Mouse (Mus musculus) myocyte (in vitro differentiated cells): ENCODE results near the gene Shq1.

Source experiments
- MAX ChIP-seq: IDR thresholded peaks from one replicate; pipeline ENCODE4 v1.6.1; 2011; ENCODE audit warnings: low read depth, mild to moderate bottlenecking, control low read depth
- POLR2A ChIP-seq: IDR thresholded peaks from one replicate; pipeline ENCODE4 v1.6.1; 2011; ENCODE audit warnings: low read depth, mild to moderate bottlenecking, control low read depth, moderate library complexity; ENCODE audit not compliant: insufficient read length
- POLR2AphosphoS2 ChIP-seq: IDR thresholded peaks from one replicate; pipeline ENCODE4 v1.6.1; 2011; ENCODE audit warnings: low read depth, control low read depth; ENCODE audit not compliant: insufficient read length
- TCF12 ChIP-seq: IDR thresholded peaks from one replicate; pipeline ENCODE4 v1.6.1; 2011; ENCODE audit warnings: mild to moderate bottlenecking, control low read depth; ENCODE audit not compliant: poor library complexity, insufficient read depth, severe bottlenecking
- USF1 ChIP-seq: IDR thresholded peaks from one replicate; pipeline ENCODE4 v1.6.1; 2011; ENCODE audit warnings: low read depth, mild to moderate bottlenecking, control low read depth, moderate library complexity

DNA sequence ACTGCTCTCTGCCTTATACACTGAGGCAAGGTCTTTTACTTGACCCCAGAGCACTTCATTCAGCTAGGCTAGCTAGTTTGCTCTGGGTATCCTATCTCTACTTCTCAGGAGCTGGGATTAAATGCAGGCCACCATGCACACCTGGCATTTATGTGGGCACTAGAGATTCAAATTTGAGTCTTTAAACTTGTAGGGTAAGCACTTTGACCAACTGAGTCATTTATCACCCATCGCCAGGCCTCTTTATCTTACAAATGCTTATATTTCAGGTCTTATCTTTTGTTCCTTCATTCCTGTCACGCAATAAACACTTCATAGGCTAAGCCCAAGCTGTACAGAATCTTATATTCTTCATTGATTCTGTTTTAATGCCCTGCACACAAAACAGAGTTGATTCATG is 47.0 kb downstream of the Shq1 start:
- no peak for TF ChIP-seq POLR2A
- no peak for TF ChIP-seq POLR2AphosphoS2
- no peak for TF ChIP-seq TCF12
- TF ChIP-seq MAX = no peak
- no peak for TF ChIP-seq USF1
